Mouse (Mus musculus) layer of hippocampus, adult 9-11 months (tissue): ENCODE data around the gene Eef1b2.
A peak's percentile ranks its signal among the peaks of the same experiment; 100 is the strongest.
"Not testable (repeated sequence)": the region's sequence is repeated elsewhere in the genome, so short reads cannot be mapped to it uniquely, and the experiment has no call there.

Experiments used
- DNase-seq: peaks from one replicate; pipeline ENCODE4 v3.0.0; 2022

The Eef1b2 gene

GRCm38 (mm10) chr1:63176604-63177421 is at the start of gene Eef1b2, which contains the start of gene Ndufs1:
Gene Eef1b2 (plus strand): TSS chr1:63176825.
Gene Ndufs1 (minus strand): TSS chr1:63176833.
- DNase-seq: peak; percentile 97

DNA sequence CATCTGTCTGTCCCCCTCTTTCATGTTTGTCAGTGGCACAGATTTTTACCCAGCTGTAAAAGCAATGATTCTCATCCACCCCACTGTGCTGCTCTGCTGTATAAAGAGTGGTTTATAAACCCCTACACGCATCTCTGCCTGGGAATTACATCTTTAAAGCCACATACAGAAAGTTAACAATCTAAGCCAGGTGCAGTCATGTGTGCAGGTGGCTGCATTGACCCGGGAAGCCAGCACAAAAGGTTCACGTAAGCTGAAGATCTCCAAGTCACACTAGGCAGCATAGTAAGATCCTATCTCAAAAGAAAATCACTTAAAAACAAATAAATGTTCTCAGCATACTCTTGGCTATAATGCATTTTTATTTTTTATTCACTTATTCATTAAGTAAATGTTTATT is 47.4 kb upstream of the Eef1b2 start:
- no peak for DNase-seq

- no peak for DNase-seq
Observed at GRCm38 (mm10) chr1:63129857-63130690, 46.6 kb upstream of the Eef1b2 start.

GRCm38 (mm10) chr1:63130883-63131282 is 45.7 kb upstream of the Eef1b2 start:
- no peak for DNase-seq

DNA sequence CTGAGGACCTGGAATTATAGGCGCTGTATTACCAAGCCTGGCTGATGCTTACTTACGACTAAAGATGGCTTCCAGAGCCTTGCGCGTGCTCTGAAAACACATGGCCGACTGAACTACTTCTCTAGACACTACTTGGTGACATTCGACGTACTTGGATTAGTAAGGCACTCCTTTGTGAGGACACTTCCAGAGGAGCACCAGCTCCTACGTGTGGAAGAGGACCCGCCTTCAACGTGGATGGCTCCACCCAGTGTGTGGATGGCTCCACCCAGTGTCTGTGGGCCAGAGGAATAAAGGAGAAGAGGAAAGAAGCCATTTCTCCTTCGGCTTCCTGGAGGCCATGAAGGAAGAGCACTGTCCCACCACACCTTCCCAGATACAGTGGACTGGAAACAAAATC is 44.9 kb upstream of the Eef1b2 start:
- DNase-seq: no peak

GRCm38 (mm10) chr1:63134530-63134929 is 42.1 kb upstream of the Eef1b2 start:
- no peak for DNase-seq

DNA sequence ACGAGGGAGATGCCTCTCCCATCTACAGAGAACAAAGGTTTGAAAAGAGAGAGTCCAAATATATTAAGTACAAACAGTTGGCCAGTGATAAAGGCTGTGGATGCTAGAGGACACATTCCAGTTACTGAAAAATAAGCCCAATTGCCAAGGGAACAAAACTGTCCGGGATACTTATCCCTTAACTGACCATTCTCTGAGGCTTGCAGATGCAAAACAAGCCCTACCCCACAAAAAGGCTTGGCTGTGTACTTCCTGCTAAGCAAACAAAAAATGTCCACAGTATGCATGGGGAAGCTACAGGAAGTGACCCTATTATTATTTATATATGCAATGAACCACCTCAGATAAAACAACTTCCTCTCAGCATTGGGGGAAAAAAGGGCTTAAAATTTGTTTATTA is 38.7 kb upstream of the Eef1b2 start:
- no peak for DNase-seq

- not testable (repeated sequence) for DNase-seq
Observed at GRCm38 (mm10) chr1:63138586-63138985, 38.0 kb upstream of the Eef1b2 start.

GRCm38 (mm10) chr1:63140231-63140630 is 36.4 kb upstream of the Eef1b2 start:
- no peak for DNase-seq

DNA sequence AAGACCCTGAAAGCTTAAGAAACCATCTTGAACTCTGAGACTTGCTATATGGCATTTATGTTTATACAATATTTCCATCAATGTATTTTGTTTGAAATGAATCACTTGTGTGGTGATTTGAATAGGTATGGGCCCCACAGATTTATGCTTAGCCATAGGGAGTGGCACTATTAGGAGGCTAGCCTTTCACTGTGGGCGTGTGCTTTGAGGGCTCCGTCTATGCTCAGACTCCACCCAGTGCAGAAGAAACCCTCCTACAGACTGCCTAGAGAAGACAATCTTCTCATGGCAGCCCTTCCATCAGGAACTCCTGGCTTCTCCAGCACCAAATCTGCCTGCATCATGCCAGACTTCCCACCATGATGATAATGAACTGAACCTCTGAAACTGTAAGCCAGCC is 8.0 kb upstream of the Eef1b2 start:
- DNase-seq: no peak

DNA sequence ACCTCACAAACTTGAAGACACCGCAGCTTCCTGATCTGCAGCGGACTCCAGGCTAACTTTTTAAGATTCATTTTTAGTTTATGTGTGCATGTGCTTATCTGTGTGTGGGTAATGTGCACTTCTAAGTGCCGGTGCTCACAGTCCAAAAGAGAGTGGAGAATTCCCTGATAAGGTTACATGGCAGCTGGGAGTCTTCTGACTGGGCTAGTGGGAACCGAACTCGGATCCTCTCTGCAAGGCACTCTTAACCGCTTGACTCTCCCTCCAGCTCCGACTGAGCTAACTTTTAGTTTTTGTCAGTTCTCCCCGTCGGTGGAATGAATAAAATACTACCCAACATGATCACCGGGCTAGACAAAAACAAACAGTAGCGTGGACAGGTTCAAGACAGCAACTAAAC is 772 bp upstream of the Eef1b2 start:
- DNase-seq: no peak

DNA sequence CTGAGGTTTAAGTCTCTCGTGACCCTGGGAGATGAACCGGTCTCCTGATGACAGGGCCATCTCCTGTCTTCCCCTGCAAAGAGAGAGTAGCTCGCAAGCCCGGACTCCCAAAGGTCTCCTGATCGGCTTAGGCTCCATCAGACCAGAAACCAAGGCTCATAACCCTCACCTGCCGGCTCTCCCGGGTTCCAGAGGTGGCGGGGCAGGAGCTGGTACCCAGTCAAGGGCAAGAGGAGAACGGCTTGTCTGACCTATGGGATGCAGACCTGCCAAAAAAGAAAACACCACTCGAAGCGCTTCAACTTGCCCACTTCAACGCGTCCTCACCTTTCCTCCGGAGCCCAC is 394 bp upstream of the Eef1b2 start:
- no peak for DNase-seq

DNA sequence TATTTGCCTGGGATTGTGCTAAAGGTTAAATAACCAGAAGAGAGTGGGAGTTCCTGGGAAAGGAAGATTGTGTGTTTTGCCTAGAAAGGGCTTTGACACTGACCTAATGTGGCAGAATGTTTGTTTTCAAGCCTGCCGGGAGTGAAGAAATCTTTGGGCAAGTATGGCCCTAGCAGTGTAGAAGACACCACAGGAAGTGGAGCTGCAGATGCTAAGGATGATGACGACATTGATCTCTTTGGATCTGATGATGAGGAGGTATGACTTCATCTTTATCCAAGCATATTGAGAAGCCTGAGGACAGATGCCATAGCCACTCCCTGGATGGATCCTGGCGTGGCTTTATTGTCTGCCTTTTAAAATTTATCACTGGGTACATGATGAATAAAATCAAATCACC is 1.7 kb downstream of the Eef1b2 start:
- DNase-seq: no peak

DNA sequence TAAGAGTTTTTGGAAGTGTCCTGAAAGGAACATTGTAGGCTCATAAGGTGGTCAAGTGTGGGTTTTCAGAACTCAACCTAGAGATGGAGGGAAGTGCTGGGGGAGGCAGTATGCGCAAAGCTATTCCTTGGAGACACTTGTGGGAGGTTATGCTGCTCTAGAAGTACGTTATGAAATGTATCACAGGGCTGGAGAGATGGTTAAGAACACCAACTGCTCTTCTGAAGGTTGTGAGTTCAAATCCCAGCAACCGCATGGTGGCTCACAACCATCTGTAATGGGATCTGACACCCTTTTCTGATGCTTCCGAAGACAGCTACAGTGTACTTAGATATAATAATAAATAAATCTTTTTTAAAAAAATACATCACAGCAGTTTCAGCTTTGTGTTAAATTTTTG is 3.5 kb downstream of the Eef1b2 start:
- no peak for DNase-seq

DNA sequence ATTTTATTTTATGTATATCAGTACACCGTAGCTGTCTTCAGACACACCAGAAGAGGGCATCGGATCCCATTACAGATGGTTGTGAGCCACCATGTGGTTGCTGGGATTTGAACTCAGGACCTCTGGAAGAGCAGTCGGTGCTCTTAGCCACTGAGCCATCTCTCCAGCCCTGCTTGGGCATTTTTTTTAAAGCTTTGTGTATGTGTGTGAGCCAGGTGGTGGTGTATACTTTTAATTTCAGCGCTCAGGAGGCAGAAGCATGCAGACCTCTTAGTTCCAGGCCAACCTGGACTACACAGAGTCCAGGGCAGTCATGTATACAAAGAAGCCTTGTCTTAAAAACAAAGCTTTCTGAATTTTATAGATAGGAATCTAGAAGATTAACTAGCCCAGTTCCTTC is 4.0 kb downstream of the Eef1b2 start:
- not testable (repeated sequence) for DNase-seq

DNA sequence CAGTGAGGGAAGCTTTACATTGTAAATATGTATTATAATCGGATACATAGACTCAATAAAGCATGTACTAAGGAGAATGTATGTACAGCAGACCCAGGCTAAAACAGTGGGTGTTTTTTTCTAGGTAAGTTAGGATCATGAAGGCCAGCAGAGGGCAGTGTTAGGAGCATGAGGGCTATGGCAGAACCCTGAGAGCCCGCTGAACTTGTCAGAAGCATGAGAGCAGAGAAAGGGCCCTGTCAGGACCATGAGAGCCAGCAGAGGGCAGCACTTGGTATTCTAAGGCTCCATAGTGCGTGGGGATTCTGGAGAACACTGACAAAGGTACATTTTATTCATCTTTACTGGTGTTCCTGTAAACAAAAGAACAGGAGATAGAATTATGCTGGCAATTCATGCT is 4.4 kb downstream of the Eef1b2 start:
- peak; percentile 94 for DNase-seq

DNA sequence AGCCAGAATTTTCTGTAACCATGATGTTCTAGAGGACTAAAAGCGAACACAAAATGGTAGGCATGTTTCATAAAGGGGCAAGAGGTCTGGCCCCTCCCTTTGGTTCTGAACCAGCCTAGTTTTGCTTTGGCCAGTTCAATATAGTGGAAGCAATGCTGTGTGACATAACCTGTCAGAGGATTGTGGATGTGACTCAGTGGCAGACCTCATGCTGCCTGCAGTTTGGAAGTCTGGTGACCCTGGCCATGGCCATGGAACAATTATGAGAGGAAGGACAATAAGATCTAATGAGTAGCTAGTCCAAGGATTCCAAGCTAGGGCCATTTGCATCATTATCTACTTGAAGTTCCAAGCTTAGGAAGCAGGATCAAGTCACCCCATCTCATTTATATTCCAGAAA is 4.9 kb downstream of the Eef1b2 start:
- no peak for DNase-seq

DNA sequence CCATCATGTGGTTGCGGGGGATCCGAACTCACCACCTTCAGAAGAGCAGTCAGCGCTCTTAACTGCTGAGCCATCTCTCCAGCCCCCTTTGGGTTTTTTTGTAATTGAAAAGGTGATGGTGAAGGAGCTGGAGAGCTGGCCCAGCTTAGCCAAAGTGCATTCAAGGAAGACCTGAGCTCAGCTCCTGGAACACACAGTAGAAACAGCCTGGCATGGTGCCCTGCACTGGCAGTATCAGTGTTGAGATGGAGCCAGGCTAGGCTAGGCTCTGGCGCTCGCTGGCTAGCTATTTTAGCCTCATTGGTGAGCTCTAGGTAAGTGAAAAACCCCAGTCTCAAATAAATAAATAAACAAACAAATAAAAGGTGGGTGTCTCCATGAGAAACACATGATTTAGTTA is 5.6 kb downstream of the Eef1b2 start:
- peak; percentile 23 for DNase-seq

GRCm38 (mm10) chr1:63182636-63183270 is 6.1 kb downstream of the Eef1b2 start:
- peak; percentile 47 for DNase-seq

GRCm38 (mm10) chr1:63185430-63185829 is 8.8 kb downstream of the Eef1b2 start:
- DNase-seq: not testable (repeated sequence)

DNA sequence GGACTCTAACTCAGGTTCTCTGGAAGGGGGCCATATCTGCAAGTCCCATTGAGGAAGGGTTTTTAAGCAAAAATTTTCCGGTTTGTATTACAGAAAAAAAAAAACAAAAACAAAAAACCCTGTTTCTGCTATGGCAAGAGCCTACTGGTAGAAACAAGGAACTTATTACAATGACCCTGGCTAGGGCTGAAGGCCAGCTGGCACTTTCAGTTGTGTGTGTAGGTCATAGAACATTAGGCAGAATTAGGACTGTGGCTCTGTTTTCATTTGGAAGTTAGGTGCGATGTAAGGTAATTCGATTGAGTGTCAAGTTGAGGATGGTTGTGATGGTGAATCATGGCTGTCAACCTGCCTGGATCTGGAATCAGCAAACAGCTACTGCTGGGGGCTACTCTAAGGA is 11.9 kb downstream of the Eef1b2 start:
- DNase-seq: no peak

- no peak for DNase-seq
Observed at GRCm38 (mm10) chr1:63190851-63191250, 14.2 kb downstream of the Eef1b2 start.

DNA sequence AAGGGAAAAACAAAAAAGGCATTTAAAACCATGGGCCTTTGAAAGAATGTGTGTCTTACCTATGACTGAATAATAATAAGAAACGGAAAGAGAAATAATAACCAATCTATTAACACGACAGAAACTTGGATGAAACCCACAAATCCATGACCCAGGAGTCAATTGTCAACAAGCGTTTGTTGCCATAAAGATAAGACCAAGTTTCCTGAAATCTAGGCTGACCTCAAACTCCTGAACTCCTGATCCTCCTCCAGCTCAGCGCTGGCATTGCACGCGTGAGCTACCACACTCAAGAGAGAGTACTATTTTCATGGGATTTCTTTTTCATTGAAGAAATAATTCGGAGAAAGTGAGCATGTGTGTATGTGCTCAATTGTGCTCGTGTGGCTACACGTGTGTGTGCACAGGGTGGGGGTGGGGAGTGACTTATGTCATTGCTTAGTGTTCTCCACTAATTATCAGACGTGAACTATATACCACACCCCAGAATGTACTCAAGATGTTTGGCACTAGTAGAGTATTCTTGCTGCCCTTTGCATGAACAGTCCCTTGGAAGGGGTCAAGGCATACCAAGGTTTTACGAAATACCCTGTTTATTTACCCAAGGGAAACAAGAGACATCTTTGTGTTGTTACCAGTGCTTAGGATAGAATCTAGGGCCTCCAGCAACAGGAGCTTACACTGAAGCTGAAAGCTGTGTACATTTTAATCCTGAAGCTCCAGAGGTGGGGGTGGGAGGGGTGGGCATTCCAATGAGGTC is 15.9 kb downstream of the Eef1b2 start:
- DNase-seq: no peak
